8 mouse cellular contexts compared by ENCODE assay signal in the genomic region with DNA sequence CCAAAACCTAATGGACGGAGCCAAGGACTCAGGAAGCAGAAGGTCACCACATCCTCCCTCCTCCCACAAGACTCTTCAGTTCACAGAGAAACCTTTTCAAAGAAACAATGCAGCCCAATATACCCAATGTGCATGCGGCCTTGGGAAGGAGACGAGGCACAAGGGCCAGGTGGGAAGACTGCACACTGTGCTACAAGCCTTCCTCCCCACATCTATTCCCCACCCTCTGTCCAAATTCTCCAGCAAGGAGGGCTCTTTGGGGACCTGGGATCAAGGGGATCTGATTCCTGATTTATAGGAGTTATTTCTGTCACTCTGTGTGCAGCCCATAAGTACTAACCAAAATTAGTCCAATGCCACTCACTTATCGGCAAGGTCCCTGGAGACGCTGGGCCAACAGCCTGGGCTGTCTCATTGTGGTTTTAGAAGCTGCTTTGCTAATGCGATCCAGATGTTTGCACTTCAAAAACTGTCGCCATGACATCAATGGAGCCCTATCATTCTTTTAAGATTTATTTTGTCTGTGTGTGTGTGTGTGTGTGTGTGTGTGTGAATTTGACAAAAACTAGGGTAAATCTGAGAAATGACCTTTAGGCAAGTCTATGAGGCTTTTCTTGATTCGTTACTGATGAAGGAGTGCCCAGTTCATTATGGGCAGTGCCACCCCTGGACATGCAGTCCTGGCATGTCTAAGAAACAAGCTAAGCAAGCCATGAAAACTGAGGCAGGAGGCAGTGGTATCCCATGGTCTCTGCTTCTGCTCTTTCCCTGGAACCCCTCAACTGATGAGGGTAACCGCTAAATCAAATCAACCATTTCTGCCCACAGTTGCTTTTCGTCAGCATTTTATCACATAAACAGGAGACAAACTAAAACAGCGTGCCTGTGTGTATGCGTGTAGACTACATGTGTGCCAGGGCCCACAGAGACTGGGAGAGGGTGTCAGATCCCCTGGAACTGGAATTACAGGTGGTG.
DNase-seq lines count a peak whose midpoint lies in the region; ATAC-seq and TF ChIP-seq lines count a peak whose summit lies in the region.

No protein-coding gene starts in this region.

- WGBS in forebrain, embryonic 15.5 days, result 76% methylated on average over 12 of the region's 12 CpGs
- WGBS in liver, embryonic 12.5 days (ENCODE audit: insufficient replicate concordance), result 70% methylated on average over 12 of the region's 12 CpGs

- 0 out of 2 replicates have a peak overlapping the region, but pooled peaks have one; percentile 14 for H3K27ac ChIP-seq in bone marrow macrophage, adult 2 months (ENCODE audit: insufficient read depth, low read depth, low read length)
- H3K27ac ChIP-seq in forebrain, embryonic 15.5 days (replicated peaks), result peak overlapping the region; percentile 92
- H3K27ac ChIP-seq in liver, embryonic 12.5 days, result no peak overlapping the region

- H3K9me3 ChIP-seq in forebrain, embryonic 15.5 days, result no peaks in the 10 kb centered on the region
- no peaks in the 10 kb centered on the region for H3K9me3 ChIP-seq in liver, embryonic 12.5 days (replicated peaks)

- H3K4me3 ChIP-seq in bone marrow macrophage, adult 2 months (ENCODE audit: insufficient read depth, low read length), result no peak overlapping the region
- no peak overlapping the region for H3K4me3 ChIP-seq in forebrain, embryonic 15.5 days
- no peak overlapping the region for H3K4me3 ChIP-seq in liver, embryonic 12.5 days

- H3K27me3 ChIP-seq in forebrain, embryonic 15.5 days, result no peaks in the 10 kb centered on the region
- no peaks in the 10 kb centered on the region for H3K27me3 ChIP-seq in liver, embryonic 12.5 days (replicated peaks)

- TF ChIP-seq POLR2A in bone marrow macrophage, adult 2 months (IDR thresholded peaks at IDR 0.05; ENCODE audit: borderline replicate concordance, low read depth, low read length), result no peak

- H3K4me1 ChIP-seq in bone marrow macrophage, adult 2 months (ENCODE audit: control insufficient read depth, insufficient read depth, low read length), result peaks cover 44% of the 10 kb centered on the region
- peaks cover 52% of the 10 kb centered on the region for H3K4me1 ChIP-seq in forebrain, embryonic 15.5 days
- H3K4me1 ChIP-seq in liver, embryonic 12.5 days, result peaks cover 19% of the 10 kb centered on the region

- H3K9ac ChIP-seq in forebrain, embryonic 15.5 days (replicated peaks), result no peak overlapping the region
- no peak overlapping the region for H3K9ac ChIP-seq in liver, embryonic 12.5 days

- no peak for TF ChIP-seq CTCF in bone marrow macrophage, adult 2 months (IDR thresholded peaks at IDR 0.05; ENCODE audit: low read depth, low read length)

- no peaks in the 10 kb centered on the region for H3K36me3 ChIP-seq in forebrain, embryonic 15.5 days
- no peaks in the 10 kb centered on the region for H3K36me3 ChIP-seq in liver, embryonic 12.5 days

- peak; percentile 86 for DNase-seq in MN1 (ENCODE audit: low spot score)
- peak; percentile 78 for DNase-seq in mesoderm, embryonic 11.5 days (ENCODE audit: low read depth, low spot score)
- no peak for DNase-seq in adrenal gland, adult (ENCODE audit: inconsistent age in 2 of 2, low spot score in 1 of 2)
- DNase-seq in kidney, postnatal 4 days, result no peak
- DNase-seq in right cerebral cortex, postnatal 36 days (ENCODE audit: low spot score in 2 of 2), result no peak

- H3K4me2 ChIP-seq in forebrain, embryonic 15.5 days (replicated peaks), result peak overlapping the region; percentile 61; the same call in 1 of the 2 replicates
- H3K4me2 ChIP-seq in liver, embryonic 12.5 days, result no peak overlapping the region

- no peak for ATAC-seq in forebrain, embryonic 15.5 days (replicated peaks)
- no peak for ATAC-seq in liver, embryonic 12.5 days

Comparison
In these comparisons a context has a peak if more than half of its experiments do, and no peak if none do; other contexts are left out.
1. DNase-seq: peak in MN1 (single experiment) and mesoderm, embryonic 11.5 days (single experiment); none in adrenal gland, adult (0 of 2), kidney, postnatal 4 days (0 of 2) and right cerebral cortex, postnatal 36 days (0 of 2).